Mouse (Mus musculus): ENCODE measurements at regions not wholly inside any gene's neighbourhood (a gene's known extent, or its start where the extent isn't known, plus 50 kb on each side); places are given as distances from the start of the nearest gene placed in this dataset.
"Not testable (repeated sequence)": the region's sequence is repeated elsewhere in the genome, so short reads cannot be mapped to it uniquely, and the experiment has no call there.

DNA sequence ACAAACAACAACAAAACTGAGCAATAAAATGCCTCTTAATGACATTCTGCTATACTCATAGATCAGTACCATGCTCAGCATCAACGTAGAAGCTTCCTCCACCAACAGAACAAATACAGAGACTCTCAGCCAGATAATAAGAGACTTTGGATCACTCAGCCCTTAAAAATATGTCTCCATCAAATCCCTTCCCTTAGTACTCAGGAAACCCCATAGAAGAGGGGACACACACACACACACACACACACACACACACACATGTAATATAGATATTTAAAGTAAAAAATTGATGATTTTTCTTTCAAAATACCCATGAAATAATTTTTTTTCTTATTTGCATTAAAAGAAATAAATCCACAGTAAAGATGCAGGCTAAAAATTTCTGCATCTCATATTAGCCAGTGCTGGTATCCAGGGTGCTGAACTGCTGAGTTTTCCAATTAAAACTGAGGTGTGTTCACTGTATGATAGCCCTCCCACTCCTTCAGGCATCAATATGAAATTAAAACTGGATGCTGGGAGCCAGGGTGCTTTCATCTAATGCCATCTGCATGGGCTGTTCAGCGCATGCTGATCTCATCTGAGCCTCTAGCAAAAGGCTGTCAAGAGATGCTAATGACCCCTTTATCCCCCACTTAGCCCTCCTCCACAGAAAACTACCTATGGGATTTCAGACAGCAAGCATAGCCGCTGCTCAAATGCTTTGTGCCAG, 321.0 kb downstream of the Tm4sf1 start:
- no peak for DNase-seq (ENCODE audit: low read depth, low spot score)

DNA sequence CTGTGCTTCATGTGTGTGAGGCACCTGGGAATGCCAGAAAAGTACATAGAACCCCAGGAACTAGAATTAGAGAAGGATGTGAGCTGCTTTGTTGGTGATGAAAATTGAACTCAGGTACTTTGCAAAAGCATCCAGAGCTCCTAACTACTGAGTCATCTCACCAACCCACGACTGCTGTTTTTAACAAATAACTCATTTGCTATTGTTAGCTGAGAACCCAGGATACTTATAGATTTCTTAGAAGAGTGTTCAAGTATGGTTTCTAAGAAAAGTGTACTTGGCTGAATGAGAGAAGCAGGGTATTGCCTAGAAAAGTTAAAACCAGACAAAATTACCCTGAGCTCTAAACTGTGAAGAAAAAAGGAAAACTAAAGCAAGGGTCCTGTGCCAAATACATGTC, 335.8 kb downstream of the Tm4sf1 start:
- DNase-seq (ENCODE audit: low read depth, low spot score), result no peak

DNA sequence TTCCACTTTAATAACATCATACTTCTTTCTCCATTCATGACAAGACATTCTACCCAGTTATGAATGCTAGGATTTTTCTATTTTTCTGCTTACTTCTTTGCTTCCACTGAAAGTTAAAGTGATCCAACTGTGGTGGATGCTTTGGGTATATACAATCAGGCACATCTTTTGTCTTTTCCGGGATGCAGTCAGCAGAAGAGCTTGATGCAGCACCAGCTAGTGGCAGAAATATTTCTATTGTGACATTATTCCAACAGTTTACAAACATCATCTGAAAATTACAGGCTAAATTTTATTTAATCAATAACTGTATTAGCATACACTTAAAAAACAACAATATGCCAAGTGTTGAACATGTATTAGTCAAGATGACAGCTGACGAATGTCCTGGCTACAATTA, 336.3 kb downstream of the Tm4sf1 start:
- no peak for DNase-seq (ENCODE audit: low read depth, low spot score)

DNA sequence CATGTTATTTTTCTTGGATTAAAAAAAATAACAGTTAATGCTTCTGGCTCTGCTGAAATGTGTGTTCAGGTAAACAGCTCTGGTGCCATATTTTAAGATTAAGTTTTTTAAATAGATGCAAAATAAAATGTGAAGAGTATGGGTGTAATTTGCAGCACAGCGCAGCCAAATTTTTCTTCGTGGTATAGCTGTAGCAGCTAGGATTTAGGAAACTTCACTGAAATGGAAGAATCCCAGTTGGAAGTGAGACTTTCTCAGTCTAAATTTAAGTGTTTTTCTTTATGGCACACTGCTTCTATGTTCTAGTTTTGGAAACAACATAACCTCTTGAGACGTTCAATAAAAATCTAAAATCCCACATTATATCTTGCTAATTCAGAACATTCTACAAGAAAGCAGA, 337.6 kb downstream of the Tm4sf1 start:
- no peak for DNase-seq (ENCODE audit: low read depth, low spot score)

DNA sequence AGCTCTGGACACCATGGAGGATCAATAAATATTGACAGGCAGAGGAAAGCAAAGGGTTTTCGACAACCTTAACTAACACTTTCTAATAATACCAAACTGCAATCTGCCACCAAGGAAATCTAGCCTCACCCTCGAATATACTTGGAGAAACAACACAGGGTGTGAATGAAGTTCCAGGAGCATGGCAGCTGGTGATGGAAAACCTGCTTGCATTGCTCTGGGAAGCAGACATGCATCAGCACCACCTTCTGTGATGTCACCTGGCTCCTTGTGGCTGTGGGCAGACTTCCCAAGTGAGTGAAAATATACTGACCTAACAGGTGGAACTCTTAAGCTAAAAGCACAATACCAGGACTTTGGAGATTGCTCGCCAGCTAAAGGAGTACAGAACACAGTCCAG, 338.5 kb downstream of the Tm4sf1 start:
- no peak for DNase-seq (ENCODE audit: low read depth, low spot score)

DNA sequence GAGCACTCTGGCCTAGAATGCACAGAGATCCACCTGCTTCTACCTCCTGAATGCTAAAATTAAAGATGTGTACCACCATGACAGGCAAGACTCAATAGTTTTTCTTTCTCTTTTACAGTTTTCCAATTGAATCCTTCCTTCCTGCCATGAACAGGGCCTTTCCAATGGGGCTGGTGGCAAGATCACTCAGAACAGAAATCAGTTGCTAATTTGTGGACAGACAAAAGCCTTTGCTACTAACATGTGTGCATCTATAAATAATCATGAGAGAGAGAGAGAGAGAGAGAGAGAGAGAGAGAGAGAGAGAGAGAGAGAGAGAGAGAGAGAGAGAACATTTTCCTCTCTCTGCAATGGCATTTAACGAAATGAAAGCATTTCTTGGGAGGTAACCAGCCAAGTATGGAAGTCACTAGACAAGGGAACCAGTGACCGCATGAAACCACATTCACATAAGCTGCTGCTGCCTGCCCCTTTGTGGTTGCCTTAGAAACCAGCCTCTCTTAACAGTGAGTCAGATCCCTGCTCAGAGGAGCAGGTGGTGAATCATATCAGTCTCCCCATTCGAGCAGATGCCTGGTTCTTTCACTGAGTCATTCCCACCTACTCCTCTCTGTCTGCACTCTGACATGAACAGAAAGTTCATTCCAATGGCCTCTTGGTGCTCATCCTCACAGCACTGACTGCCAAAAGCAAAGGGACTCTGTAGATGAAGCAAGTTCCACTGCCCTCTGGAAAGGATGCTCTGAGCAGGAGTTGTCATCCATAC, 339.4 kb downstream of the Tm4sf1 start:
- DNase-seq (ENCODE audit: low read depth, low spot score), result no peak

DNA sequence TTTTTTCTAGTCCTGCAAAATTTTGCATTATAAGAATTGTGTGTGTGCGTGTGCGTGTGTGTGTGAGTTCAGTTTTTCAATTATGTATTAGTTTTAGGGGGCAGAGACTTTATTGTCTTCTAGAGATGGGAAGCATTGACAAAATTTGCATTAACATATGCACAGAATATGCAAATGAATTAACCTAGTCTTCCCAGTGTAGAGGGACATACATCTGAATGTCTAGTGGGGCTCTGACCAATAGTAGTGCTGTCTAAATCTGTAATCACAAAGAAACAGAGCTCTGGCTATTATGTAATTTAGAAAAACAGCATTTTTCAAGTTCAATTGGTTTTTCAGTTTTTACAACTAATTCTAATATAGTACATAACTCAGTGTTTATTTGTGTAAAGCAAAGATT, 344.8 kb downstream of the Tm4sf1 start:
- no peak for DNase-seq (ENCODE audit: low read depth, low spot score)

DNA sequence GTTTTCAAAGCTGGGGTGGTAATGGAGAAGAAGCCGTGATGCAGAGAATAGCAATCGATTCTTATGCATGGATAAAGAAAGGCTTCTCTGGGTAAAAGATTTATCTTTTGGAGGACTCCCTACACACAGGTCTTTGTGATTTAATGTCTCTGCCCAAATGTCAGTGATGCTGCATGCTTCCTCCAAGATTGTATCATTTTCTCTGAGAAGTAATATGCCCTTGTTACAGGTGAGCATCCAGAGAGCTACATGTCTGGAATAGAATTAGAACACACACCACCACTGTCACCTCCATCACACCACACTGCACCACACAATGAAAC, 346.0 kb downstream of the Tm4sf1 start:
- no peak for DNase-seq (ENCODE audit: low read depth, low spot score)

DNA sequence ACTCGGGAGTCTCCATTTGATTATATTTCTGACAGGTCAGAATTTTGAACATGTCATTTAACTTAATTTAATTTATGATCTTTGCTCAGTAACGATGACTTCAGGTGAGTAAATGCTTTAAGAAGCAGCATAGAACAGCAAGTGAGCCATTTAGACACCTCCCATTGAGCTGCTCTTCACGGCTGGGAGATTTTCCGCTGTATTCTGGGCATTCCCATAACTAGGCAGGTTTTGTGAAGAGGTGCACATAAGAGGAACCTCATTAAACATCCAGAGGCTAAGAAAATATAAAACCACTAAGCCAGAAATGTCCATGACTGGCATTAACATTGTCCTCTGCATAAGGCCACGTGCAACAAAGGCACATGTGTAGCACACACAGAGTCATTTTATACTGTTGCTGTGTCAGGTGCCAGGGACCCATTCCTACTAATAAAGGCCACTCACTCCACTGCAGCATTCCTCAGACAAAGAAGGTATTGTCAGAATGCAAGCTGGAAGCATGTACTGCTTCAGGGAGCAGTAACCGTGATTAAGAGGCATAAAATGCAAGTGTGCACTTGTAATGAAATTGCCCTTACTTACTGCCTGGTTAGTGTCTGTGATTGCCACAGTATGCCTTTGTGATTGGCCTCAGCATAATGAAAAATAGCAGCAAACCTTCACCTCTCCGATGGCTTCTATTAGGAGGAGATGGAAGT, 346.5 kb downstream of the Tm4sf1 start:
- no peak for DNase-seq (ENCODE audit: low read depth, low spot score)

DNA sequence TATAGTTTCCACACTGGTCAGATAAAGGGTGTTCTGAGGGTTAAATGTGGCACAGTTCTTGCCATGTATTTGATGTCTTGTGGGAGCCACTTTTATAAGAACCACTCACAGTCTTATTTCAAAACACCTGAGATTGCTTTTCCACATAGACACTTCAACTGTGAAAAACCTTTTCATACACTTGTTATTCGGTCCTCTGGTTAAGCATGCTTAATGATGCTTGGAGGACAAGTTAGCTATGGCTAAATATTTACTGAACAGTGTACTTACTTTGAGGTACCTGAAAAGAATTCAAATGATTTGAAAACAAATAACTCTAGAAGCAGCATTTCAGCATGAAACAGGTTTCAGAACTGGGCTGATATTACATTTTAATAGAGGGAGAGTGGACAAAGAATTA, 359.2 kb downstream of the Tm4sf1 start:
- not testable (repeated sequence) for DNase-seq (ENCODE audit: low read depth, low spot score)

DNA sequence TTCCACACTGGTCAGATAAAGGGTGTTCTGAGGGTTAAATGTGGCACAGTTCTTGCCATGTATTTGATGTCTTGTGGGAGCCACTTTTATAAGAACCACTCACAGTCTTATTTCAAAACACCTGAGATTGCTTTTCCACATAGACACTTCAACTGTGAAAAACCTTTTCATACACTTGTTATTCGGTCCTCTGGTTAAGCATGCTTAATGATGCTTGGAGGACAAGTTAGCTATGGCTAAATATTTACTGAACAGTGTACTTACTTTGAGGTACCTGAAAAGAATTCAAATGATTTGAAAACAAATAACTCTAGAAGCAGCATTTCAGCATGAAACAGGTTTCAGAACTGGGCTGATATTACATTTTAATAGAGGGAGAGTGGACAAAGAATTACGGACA, 372.8 kb downstream of the Tm4sf1 start:
- not testable (repeated sequence) for DNase-seq (ENCODE audit: low read depth, low spot score)

DNA sequence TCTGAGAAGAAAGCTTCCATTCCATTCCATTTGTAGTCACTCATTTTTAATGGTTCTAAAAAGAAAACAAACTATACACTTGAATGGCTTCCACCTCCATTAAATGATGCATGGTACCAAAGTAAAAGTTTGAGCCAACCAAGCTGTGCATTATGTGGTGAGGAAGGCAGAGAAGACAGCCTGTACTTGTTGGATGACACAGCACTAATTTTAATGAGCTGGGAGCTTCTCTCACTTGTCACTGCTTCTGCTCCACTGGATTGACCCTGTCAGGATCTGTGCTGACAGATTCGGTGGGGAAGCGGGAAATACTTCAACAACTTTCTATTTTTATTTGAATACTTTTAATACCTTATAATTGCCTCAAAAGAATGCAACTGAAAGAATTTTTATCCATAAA, 403.3 kb downstream of the Tm4sf1 start:
- DNase-seq (ENCODE audit: low read depth, low spot score), result no peak

DNA sequence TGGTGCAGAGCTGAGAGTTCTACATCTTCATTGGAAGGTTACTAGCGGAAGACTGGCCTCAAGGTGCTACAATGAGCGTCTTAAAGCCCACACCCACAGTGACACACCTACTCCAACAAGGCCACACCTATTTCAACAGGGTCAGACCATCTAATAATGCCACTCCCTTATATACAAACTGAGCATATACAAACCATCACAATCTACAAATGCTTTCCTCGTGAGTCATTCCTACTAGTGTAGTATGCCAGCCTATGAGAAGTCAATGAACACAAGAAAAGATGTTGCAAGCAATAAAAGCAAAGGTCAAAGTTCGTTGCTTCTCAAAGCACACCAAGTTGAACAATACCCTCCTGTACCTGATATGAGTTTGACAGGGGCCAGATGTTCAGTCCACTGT, 424.7 kb downstream of the Tm4sf1 start:
- no peak for DNase-seq (ENCODE audit: low read depth, low spot score)

DNA sequence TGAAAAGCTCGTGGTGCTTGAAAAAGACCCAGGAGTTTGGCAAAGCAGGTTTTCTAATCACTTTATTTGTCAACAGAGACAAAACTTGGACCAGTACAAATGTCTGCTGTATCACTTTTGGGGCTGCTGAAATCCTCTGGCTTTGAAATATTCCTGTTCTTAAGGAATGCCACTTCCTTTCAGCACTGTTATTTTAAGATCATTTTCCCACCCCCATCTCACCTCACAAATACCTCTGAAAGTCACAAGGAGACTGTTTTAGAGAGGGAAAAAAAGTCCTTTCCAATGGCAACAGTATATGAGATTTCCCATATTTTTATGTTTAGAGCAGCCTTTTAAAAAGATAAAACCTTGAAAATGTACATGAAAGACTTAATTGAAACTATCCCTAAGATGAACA, 438.2 kb downstream of the Tm4sf1 start:
- no peak for DNase-seq (ENCODE audit: low read depth, low spot score)

DNA sequence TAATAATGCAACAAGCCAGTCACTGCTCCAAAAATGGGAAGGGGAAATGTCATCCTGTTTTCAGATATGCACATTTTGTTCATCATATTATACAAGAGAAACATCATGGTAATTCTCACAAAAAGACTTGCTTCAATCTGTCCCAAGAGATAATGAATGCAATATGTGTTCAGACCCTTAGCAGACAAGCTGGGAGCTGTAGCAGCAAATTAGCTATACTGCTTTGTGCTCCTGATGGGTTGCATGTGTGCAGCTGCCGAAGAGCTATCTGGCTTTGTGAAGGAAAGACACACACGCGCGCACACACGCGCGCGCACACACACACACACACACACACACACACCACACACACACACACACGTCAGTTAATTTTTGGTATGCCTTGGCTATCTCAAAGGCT, 441.9 kb downstream of the Tm4sf1 start:
- DNase-seq (ENCODE audit: low read depth, low spot score), result no peak

DNA sequence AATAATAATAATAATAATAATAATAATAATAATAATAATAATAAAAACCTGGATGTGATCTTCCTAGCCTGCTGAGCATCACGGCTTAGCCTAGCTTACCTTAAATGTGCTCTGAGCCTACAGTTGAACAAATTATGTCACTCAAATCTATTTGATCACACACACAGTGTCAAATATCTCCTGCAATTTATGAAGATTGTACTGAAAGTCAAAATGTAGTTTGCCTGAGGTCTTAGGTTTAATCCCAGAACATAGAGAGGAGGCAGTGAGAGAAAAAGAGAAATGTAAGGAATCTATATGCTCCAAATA, 456.4 kb downstream of the Tm4sf1 start:
- no peak for DNase-seq (ENCODE audit: low read depth, low spot score)

DNA sequence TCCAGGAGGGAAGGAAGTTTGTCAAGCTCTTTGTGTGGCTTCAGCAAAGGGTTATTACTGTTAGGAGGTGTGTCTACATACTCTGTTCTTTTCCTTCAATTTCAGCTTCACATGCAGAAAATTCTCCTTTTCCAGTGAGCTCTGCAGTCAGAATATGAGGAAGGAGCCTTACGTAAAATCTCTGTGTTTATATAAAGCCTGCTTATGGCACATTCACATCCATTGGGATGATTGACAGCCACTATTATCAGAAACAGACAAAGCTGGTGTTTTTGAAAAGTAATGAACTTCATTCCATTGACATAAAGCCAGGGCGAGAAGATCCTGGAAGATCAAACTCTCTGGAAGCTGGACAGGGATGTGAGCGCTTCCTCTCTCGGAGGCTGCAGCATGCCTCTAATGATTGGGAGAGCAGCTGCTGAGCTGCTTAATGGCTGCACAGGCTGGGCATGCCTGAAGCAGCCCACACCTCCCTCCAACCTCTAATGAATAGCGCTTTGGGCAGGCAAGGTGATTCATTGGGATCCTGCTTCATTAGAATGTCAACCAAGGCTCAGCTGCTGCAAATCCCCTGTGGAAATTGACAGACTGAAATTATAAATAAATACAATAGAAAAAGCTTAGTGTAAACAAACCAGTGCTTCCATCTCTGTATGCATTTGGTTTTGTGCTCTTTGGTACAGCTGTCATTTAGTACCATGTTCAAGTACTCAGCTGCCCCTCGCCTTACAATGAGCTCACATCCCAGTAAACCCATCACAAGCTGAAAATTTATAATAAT, 456.9 kb downstream of the Tm4sf1 start:
- no peak for DNase-seq (ENCODE audit: low read depth, low spot score)

DNA sequence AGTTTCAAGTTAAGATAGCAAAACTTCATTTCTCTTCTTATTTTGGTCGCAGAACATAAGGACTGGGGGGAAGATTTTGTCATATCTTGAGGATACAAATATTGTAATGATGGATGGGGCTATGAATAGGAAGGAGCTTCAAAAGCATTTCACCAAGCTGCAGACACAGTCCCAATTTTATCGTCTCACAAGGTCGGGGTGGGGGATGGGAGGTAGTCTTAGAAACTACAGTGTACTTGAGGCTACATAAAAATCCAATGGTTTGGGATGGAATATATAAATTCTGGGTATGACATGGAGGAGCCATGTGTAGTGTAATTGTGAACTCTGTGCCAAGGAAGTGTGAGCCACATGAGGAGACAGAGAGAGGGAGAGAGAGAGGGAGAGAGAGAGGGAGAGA, 464.6 kb downstream of the Tm4sf1 start:
- DNase-seq (ENCODE audit: low read depth, low spot score), result no peak

DNA sequence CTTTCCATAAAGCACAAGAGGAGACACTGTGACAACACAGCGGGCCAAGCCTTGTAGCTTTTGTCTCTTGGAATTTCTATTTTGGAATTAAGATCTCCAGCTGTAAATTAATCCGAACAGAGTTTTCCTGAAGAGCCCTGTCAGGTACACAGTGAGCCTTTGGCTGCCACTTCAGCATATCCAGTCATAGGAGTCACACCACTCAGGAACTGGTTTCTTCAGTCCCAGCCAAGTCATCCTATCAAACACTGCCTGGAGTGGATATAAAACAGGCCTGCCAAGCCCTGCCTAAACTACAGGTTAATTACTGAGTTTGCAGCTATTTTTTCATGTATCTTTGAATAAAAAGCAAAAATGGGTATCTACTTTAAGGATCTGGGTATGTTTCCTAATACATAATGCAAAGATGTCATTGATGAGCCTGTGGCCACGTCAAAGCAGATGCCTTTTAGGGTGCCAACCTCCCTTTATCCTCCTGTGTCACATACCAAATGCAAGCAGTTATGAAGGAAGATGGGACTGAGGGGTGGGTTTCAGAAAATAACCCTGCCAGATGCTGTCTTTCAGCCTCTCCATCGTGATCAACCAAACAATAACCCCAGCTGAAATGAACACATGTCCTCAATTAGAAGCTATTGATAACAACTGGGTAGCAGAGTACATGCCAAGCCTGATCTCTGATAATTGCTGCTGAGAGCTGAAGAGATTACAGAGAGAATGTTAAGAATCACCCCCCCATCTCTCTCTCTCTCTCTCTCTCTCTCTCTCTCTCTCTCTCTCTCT, 471.3 kb downstream of the Tm4sf1 start:
- no peak for DNase-seq (ENCODE audit: low read depth, low spot score)

DNA sequence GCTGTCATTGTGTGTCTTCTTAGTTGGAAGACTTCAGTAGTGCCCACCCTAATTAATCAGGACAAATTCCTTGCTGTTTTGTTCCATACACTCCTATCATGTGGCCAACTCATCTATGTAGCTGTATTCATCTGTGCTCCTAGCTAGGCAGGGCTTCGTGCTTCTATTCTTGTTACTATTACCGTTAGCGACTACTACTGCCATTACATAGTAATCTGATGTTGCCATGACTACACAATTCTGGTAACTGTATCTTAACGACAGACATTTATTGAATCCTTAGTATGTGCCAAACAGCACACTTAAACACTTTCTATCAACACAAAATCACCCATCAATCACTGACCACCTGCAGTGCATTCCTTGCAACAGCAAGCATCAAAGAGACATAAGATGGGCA, 477.6 kb downstream of the Tm4sf1 start:
- no peak for DNase-seq (ENCODE audit: low read depth, low spot score)

DNA sequence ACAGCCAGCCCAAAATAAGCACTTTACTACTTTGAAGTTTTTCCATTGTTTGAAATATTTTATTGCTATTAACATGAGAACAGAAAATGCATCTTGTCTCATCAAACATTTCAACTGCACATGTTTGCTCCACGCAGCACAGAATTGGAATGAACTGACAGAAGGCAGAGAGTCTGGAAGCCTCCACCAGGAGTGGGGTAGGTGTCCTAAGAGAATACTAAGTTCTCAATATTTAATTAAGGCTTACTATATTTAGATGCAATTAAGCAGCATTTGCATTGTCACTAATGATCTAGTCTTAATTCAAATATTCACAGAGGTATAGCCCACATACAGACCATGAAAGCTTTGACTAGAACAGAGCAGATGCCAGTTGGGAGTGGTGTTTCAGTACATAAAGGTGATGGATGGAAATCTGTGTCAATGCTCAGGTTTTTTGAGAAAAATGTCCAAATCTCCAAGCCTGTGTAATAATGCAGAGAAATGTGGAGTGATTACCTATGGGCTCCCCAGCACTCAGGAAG, 491.2 kb downstream of the Tm4sf1 start:
- no peak for DNase-seq (ENCODE audit: low read depth, low spot score)

Data from CD4-positive, CD25-positive, alpha-beta regulatory T cell, adult 2 months (primary cell).